ENCODE assay signal across 23 mouse cellular contexts in the genomic region with DNA sequence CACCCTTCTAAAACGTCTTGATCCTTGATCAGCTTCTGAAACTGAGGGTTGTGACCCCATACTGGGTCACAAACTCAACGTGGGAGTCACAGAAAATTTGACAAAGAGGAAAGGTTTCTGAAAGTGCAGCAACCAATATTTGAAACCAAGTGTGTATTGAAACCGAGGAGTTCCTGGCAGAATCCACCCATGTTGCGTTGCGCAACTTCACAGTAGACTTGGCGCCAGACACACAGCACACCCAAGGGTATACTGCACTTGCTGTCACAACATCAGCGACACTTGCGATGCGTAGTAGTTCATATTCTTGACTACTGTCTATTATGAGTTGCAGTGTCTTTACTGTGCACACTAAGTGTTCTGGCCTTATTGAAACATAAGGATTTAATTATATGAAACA. TPM values are rescaled to one million over a fixed set of nuclear protein-coding genes. Genes with fewer than 3 reads are reported as not detected.
DNase-seq lines count a peak whose midpoint lies in the region; ATAC-seq and TF ChIP-seq lines count a peak whose summit lies in the region.
"Had no signal": no experiment of that assay in that cellular context is flagged by ENCODE, and none has a peak within 500 bp of the region (broad histone marks: within the 10 kb centered on the region; RNA-seq: fewer than 3 reads in every experiment).

No protein-coding gene starts in this region.

- ATAC-seq in forebrain, embryonic 14.5 days = no peak
- ATAC-seq: forebrain, postnatal 0 days; hindbrain, embryonic 16.5 days; intestine, embryonic 16.5 days; midbrain, embryonic 13.5 days had no signal

- H3K9ac ChIP-seq in forebrain, embryonic 14.5 days (ENCODE audit: low read length) = no peak overlapping the region
- H3K9ac ChIP-seq: forebrain, postnatal 0 days; liver, embryonic 13.5 days; lung, embryonic 14.5 days; midbrain, embryonic 13.5 days had no signal

- no peak for TF ChIP-seq CTCF in C2C12 (IDR thresholded peaks at IDR 0.05; ENCODE audit: control insufficient read depth, insufficient read depth, insufficient read length)
- TF ChIP-seq CTCF in brain, embryonic 14.5 days (IDR thresholded peaks at IDR 0.05; ENCODE audit: borderline replicate concordance, extremely low read depth, insufficient read depth, insufficient read length) = no peak

- no peaks in the 10 kb centered on the region for H3K9me3 ChIP-seq in forebrain, embryonic 14.5 days (replicated peaks; ENCODE audit: control insufficient read depth, low read length)
- peaks cover 6% of the 10 kb centered on the region; the same call in 1 of the 2 replicates for H3K9me3 ChIP-seq in forebrain, embryonic 10.5 days
- peaks cover 6% of the 10 kb centered on the region; the same call in 1 of the 2 replicates for H3K9me3 ChIP-seq in heart, embryonic 10.5 days
- H3K9me3 ChIP-seq: liver, embryonic 13.5 days; midbrain, embryonic 13.5 days had no signal

- H3K4me2 ChIP-seq in forebrain, embryonic 14.5 days (ENCODE audit: low read length) = no peak overlapping the region
- H3K4me2 ChIP-seq: liver, embryonic 13.5 days; lung, embryonic 14.5 days; midbrain, embryonic 13.5 days had no signal

- H3ac ChIP-seq in C2C12 (ENCODE audit: control insufficient read depth, insufficient read length, low read depth) = no peak overlapping the region

- no peak overlapping the region for H3K27ac ChIP-seq in forebrain, embryonic 14.5 days (ENCODE audit: low read depth, low read length)
- H3K27ac ChIP-seq in forebrain, embryonic 10.5 days = no peak overlapping the region
- no peak overlapping the region for H3K27ac ChIP-seq in heart, embryonic 10.5 days
- H3K27ac ChIP-seq: liver, embryonic 13.5 days; macrophage; midbrain, embryonic 13.5 days had no signal

- H3K4me3 ChIP-seq in forebrain, embryonic 14.5 days (ENCODE audit: low read depth, low read length) = no peak overlapping the region
- H3K4me3 ChIP-seq in forebrain, embryonic 10.5 days = no peak overlapping the region
- H3K4me3 ChIP-seq in heart, embryonic 10.5 days = no peak overlapping the region
- H3K4me3 ChIP-seq in C2C12 (ENCODE audit: insufficient read depth, poor library complexity, severe bottlenecking) = no peak overlapping the region
- H3K4me3 ChIP-seq: liver, embryonic 13.5 days; midbrain, embryonic 13.5 days had no signal

- no peaks in the 10 kb centered on the region for H3K79me3 ChIP-seq in C2C12 (ENCODE audit: low read depth)

- H3K36me3 ChIP-seq in forebrain, embryonic 14.5 days (ENCODE audit: control insufficient read depth, insufficient read depth, low read length) = no peaks in the 10 kb centered on the region
- no peaks in the 10 kb centered on the region for H3K36me3 ChIP-seq in forebrain, embryonic 10.5 days (replicated peaks)
- no peaks in the 10 kb centered on the region for H3K36me3 ChIP-seq in heart, embryonic 10.5 days
- no peaks in the 10 kb centered on the region for H3K36me3 ChIP-seq in C2C12 (ENCODE audit: control insufficient read depth, insufficient read depth)
- H3K36me3 ChIP-seq: liver, embryonic 13.5 days; midbrain, embryonic 13.5 days had no signal

- peak; percentile 13 for DNase-seq in forebrain, embryonic 14.5 days (ENCODE audit: low spot score)
- DNase-seq in forebrain, embryonic 10.5 days (ENCODE audit: extremely low spot score, low spot score) = no peak
- peak; percentile 50 for DNase-seq in heart, adult 8-10 months (ENCODE audit: low spot score)
- no peak for DNase-seq in heart, embryonic 10.5 days (ENCODE audit: low spot score)
- peak; percentile 15 for DNase-seq in brain, embryonic 14.5 days (ENCODE audit: low read depth)
- no peak for DNase-seq in spleen, postnatal 36 days (ENCODE audit: low spot score in 2 of 2)
- no peak for DNase-seq in layer of hippocampus, postnatal 10 days (ENCODE audit: low spot score in 2 of 2)
- DNase-seq: cerebellum, adult 18-20 months; cerebellum, postnatal 25 days; embryo, embryonic 11 days; forebrain, postnatal 0 days; kidney, postnatal 36 days; liver, embryonic 13.5 days; lung, embryonic 14.5 days; right cerebral cortex, postnatal 14 days; thymus, adult 2 months had no signal

- TF ChIP-seq POLR2A in brain, embryonic 14.5 days (IDR thresholded peaks at IDR 0.05; ENCODE audit: borderline replicate concordance, extremely low read depth, insufficient read depth, insufficient read length, poor library complexity, severe bottlenecking) = no peak

- H3K79me2 ChIP-seq in C2C12 (ENCODE audit: control insufficient read depth, insufficient read depth) = no peaks in the 10 kb centered on the region

- no peaks in the 10 kb centered on the region for H3K4me1 ChIP-seq in forebrain, embryonic 14.5 days (ENCODE audit: control insufficient read depth, insufficient read depth, low read length)
- no peaks in the 10 kb centered on the region for H3K4me1 ChIP-seq in forebrain, embryonic 10.5 days
- peaks cover 9% of the 10 kb centered on the region; the same call in 1 of the 2 replicates for H3K4me1 ChIP-seq in heart, embryonic 10.5 days
- H3K4me1 ChIP-seq: liver, embryonic 13.5 days; midbrain, embryonic 13.5 days had no signal

- WGBS in forebrain, embryonic 14.5 days = 85% methylated on average over 9 of the region's 9 CpGs
- WGBS in forebrain, embryonic 10.5 days = 90% methylated on average over 9 of the region's 9 CpGs
- 86% methylated on average over 9 of the region's 9 CpGs for WGBS in heart, embryonic 10.5 days

- H3K27me3 ChIP-seq in forebrain, embryonic 14.5 days (replicated peaks; ENCODE audit: control insufficient read depth, insufficient read depth, low read length) = no peaks in the 10 kb centered on the region
- no peaks in the 10 kb centered on the region for H3K27me3 ChIP-seq in forebrain, embryonic 10.5 days (ENCODE audit: poor library complexity, severe bottlenecking)
- H3K27me3 ChIP-seq in heart, embryonic 10.5 days (ENCODE audit: insufficient read depth, poor library complexity, severe bottlenecking) = no peaks in the 10 kb centered on the region
- H3K27me3 ChIP-seq in C2C12 (ENCODE audit: control insufficient read depth, insufficient read depth, insufficient read length) = no peaks in the 10 kb centered on the region
- H3K27me3 ChIP-seq: CH12.LX; liver, embryonic 13.5 days; midbrain, embryonic 13.5 days had no signal

TF ChIP-seq in C2C12, 6 proteins besides CTCF, POLR2A, EP300 and RAD21:
- TF ChIP-seq USF1 (IDR thresholded peaks at IDR 0.05; ENCODE audit: low read depth) (no peak), CEBPB (IDR thresholded peaks at IDR 0.05; ENCODE audit: low read depth) (peak; percentile 44)

RNA-seq across cellular contexts. Expression of a gene that starts 32.4 kb away (rescaled TPM):
- 2.6 and 3.7 TPM in 2 replicates for polyA plus RNA-seq in forebrain, embryonic 14.5 days (2014; fragmentation: Nextera tagmentation; extraction: Ambion mirVana)
- polyA plus RNA-seq in forebrain, embryonic 10.5 days (2016; fragmentation: Nextera tagmentation; extraction: Ambion mirVana) = 2.5 and 2.9 TPM in 2 replicates
- 10 to 100 TPM; 23.9 to 27.7 (median 24.9) TPM for total RNA-seq in heart, adult 8-10 months (2022)
- polyA plus RNA-seq in heart, embryonic 10.5 days (2016; fragmentation: Nextera tagmentation; extraction: Ambion mirVana) = 1.1 and 2.1 TPM in 2 replicates
- polyA plus RNA-seq in C2C12 (2012; fragmentation: generic; extraction: Trizol) = not detected
- polyA plus RNA-seq in brain, embryonic 14.5 days (2012; rRNA removed) = 8.2 and 12.8 TPM in 2 replicates
- 1 to 10 TPM; 6.9 to 8.3 TPM for total RNA-seq in layer of hippocampus, postnatal 10 days (2021)
- total RNA-seq: MEL had no signal
- polyA plus RNA-seq: macrophage had no signal

Comparison
In these comparisons a context has a peak if more than half of its experiments do, and no peak if none do; other contexts are left out.
1. DNase-seq: peak in forebrain, embryonic 14.5 days (single experiment), heart, adult 8-10 months (single experiment) and brain, embryonic 14.5 days (single experiment); none in forebrain, embryonic 10.5 days (single experiment), heart, embryonic 10.5 days (single experiment), spleen, postnatal 36 days (0 of 2) and layer of hippocampus, postnatal 10 days (0 of 2).